Mouse (Mus musculus) frontal cortex, postnatal 25 days (tissue): ENCODE measurements around the gene Relb.

Experiments
- DNase-seq, 2 experiments: peaks; one replicate each; pipeline ENCODE4 v3.0.0; 2022; ENCODE audit warnings: low spot score in 2 of 2

Gene Relb

DNA sequence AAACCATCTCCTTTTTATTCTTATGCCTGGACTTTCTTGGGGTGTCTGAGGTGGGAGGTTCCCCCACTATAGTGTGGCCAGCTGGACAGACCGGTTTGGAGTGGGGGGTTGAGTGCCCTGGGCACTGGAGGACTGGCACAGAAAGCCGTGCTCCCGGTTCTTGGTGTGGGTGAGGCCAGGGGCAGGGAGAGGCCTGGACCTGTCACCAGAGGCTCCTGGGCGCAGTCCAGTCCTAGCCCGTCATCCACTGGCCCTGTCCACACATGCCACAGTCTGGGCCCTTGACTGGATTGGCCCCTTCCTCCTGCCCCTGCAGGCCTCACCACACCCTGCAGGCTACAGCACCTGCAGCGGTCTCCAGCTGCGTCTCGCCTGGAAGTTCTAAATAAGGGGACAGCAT, 48.6 kb downstream of the Relb start:
- DNase-seq: no peak

DNA sequence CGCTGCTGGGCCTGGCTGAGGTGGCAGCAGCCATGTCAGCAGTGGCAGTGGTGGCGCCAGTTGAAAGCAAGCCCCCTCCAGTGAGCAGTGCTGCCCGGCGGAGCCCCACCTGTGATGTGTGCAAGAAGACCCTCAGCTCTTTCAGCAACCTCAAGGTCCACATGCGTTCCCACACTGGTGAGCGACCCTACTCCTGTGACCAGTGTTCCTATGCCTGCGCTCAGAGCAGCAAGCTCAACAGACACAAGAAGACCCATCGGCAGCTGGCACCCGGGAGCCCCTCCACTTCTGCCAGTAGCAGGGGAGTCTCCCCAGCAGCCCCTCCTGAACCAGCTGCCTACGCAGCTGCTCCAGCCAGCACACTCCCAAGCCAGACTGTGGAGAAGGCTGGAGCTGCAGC, 49.5 kb downstream of the Relb start:
- no peak for DNase-seq

DNA sequence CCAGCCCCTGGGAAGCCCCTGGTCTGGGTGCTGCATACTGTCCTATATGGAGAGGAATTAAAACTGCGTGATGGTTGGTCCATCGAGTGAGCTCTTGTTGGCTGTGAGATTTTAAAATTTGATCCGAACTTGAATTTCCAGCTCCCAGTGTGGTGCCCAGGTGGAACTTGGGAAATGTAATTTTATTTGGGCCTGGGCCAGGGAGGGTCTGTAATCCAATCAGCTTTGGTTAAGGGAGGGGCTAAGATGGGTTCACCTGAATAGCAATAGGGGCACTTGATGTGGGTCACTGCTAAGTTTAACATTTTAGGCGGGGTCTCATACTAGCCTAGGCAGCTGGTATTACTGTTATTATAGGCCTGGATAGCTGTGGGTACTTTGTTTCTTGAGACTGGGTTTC, 50.8 kb downstream of the Relb start:
- no peak for DNase-seq

DNA sequence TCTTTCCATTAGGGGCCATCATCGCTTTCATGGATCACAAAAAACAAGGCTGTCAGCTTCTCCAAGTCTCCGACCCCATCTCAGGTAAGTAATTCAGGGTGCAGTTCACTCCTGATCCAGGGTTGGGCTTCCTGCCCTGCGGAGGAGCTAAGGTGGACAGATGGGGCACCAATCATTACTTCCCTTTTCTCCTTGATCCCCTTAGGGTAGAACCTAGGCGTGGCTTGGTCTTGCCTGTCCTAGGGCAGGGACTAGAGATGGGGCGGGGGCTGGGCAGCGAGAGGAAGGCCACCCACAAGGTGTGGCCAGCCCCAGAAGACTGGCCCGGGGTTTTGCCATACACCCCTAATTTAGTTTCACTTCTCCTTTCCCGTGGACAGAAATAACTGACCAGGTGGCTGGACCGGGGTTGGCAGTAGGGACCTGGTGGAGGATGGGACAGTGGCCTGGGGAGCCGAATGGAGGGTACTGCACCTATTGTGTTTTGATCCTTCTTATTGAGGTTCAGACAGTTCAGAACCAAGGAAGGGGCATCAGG, 51.3 kb downstream of the Relb start:
- DNase-seq: no peak

DNA sequence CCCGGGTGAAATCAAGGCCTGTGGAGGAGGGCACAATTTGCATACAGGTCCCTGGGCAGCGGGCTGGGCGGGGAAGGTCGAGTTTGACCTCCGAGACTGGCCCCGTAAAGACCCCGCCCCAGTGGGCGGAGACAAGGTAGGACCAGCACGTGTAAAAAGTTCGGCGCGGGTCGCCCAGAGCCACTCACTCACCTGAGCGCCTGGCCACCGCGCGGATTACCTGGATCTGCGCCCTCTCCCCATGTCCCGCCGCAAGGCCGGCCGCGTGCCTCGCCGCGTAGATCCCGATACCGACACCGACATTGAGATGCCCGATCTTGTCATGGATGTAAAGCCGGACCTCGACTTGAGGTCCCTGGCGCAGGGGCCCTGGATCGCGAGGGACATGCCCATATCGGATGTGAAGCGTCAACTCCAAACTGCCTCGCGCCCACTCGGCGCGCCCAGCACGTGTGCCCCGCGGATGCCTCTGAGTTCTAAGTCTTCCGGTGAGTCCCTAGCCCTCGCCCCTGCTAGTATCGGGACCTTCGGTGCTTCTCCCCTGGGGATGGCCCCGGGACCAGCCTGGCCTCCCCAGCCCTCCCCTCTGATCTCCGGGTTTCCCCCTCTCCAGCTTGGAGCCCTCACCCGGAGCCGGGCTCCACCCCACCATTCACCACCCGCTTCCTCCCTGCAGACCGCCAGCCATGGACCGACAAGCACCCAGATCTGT, 51.9 kb downstream of the Relb start, which contains the start of the genes Zfp296 and Gemin7:
Gene Zfp296 (plus strand): TSS at position 147 of the 712 bp plus-strand sequence.
Gene Gemin7 (minus strand): TSS at position 455 of the 712 bp plus-strand sequence.
- no peak for DNase-seq

DNA sequence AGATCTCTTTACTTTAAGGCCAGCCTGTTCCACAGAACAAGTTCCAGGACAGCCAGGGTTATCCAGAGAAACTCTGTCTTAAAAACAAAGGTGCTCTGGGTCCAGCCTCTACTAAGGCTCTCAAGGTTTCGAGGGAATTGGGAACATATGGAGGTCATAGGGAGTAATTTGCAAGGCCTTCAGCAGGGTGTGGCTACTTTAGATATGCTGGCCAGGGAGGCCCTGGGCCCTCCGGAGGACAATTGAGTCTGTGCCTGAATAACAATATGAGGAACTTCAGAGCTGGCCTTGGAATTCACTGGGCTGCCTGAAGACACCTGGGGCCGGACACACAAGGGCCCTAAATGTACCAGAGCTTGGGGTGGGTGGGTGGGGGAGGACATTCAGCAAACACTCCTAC, 53.7 kb downstream of the Relb start:
- DNase-seq: no peak

DNA sequence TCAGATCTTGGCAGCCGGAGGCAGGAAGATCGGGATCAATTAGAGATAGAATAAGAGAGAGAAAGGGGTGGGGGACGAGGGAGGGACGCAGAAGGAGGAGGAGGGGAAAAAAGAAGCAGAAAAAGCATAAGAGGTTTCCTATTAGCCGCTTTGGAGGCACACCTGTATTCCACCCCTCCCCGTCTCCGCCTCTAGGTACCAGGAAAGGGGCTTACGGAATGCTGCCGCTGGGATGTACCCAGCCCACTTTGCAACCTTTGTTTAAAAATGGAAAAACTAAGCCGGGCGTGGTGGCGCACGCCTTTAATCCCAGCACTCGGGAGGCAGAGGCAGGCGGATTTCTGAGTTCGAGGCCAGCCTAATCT, 55.5 kb downstream of the Relb start:
- DNase-seq: no peak

DNA sequence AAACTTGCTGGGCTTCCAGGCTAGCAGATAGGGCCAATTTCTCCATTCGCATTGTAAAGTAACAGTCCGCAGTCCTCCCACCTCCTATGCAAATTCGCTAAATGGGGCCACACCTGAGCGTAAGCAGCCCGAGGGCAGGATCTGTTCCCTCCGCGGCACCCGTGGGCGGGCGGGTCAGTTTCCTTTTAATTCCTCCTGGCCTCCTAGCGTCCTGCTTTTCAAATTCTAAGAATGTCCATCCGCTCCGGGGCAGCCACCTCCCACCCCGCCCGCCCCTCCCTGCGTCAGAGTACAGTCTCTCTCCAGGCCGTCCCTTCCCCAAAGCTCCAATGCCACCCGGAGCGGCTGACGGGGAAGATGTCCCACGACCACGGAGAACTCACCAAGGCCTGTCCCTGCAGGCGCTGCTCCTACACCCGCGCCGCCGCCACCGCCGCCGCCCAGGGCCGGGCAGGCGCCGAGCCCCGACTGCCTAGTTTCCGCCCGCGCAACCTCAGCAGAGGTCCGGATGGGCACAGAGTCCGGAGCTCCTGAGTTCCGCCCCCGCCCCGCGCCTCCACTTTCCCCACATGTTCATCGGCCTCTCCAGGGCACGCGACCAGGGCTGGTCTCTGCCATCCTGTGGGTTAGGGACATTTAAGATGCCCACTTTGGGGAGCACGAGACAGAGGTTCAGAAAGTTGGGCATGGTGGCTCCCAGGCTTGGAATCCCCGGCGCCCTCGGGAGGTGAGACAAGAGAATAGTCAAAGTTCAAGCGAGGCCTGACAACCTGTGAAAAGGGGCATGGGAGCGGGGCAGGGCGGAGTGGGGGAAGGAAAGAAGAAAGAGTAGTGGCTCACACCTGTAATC, 56.1 kb downstream of the Relb start:
- peak; percentile 54 to 60 for DNase-seq

DNA sequence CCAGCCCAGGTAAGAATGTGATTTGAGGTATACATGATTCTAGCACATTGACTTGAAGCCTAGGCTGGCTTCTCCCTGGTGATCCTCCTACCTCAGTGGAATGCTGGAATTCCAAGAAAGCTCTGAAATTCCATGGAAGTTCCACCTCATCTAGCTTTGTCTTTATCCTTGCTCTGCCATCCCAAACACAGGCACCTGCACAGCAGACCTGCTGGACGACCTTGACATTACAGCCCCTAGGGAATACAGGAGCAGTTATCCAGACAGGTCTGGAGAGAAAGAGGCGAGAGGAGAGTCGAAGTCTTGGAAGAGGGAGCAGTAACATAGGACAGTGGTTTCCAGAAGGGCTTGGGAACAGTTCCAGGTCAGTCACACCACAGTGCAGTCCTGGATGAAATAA, 59.6 kb downstream of the Relb start:
- DNase-seq: no peak

DNA sequence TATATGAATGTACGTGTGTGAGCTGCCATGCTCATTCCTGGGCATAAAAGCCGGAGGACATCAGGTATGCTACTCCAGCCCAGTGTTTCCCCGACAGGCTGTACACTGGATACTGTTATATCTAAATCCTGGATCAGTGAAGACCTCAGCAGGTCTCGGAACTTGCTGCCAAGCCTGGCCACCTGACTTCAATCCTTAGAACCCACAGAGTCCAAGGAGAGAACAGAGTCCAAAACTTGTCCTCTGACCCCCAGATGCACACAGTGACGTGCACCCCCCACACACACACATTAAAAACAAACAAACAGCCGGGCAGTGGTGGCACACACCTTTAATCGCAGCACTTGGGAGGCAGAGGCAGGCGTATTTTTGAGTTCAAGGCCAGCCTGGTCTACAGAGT, 61.8 kb downstream of the Relb start:
- DNase-seq: no peak

DNA sequence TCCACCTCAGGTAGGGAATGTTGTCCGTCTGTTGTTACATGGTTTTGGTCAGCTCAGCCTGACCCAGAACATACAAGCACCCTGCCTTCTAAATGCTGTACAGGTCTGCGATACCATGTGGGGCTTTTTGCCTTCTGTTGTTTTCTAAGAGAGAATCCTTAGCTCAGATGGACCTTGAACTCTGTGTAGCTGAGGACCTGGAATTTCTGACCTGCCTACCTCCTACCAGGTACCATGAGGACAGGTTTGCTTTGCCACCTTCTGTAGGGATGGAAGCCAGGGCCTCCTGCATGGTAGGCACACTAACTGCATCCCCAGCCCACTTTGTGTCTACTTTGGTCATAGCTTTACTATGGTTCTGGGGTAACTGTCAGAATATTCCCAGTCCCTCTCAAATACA, 63.4 kb downstream of the Relb start:
- no peak for DNase-seq

DNA sequence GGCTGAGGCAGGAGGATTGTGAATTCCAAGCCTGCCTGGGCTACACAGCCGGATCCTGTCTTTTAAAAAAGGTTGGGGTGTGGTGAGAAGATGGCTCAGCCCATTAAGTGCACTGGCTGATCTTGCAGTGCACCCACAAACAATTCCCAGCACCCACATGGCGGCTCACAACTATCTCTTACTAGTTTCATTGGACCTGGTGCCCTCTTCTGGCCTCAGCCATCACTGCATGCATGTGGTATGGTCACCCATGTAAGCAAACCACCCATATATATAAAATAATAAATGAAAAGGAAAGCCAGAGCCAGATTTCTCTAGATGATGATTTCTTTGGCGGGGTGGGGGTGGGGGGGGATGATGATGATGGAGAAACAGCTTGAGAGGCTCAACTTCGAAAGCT, 64.8 kb downstream of the Relb start:
- no peak for DNase-seq

DNA sequence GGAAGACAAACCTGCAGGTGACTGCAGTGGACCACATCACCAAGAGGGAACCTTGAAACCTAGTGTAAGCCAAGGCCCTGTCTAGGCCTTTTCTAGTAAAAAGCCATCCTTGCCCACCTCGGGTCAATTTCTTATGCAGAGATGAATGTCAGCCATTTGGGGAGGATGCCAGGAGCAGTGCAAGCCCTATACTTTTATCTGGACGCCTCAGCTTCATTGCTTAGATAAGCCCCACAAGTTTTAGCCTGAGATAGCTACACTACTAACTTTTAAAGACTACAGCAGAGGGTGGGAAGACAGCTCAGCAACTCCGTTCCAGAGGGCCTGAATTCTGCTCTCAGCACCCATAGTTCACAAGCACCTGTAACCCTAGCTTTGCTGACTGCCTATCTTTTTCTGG, 65.4 kb downstream of the Relb start:
- no peak for DNase-seq

DNA sequence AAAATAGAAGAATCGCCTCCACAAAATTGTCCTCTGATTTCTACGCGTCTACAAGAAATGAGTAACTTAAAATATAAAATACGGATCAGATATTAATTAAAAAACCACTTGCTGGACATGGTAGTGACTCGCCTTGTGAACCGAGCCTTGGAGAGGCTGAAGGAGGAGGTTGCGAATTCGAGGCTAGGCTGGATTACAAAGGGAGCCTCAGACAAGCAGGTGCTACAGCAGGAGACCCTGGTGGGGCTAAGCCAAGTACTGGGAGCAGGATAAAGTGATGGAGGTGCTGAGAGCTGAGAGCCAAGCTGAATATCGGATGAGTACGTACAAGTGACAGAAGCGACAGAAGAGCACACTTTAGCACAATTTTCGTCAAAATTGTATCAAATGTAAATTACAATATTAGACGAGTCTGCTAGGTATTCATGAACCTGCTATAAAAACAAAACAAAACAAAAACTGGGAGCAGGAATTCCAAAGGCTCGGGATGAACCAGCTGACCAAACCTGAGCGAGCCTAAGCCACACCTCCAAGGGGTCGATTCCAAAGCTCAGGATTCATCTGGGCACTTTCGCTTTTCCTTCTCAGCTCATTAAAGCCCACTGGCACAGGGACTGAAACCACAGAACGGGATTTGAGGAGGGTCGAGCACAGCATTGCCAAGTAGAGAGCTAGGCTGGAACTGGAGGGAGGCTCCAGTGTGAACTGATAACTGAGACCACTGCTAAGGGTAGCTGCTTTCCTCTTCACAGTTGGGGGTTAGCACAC, 66.4 kb downstream of the Relb start, which contains the start of gene Ppp1r37:
Gene Ppp1r37 (minus strand): TSS at position 434 of the 768 bp plus-strand sequence.
- DNase-seq: no peak

DNA sequence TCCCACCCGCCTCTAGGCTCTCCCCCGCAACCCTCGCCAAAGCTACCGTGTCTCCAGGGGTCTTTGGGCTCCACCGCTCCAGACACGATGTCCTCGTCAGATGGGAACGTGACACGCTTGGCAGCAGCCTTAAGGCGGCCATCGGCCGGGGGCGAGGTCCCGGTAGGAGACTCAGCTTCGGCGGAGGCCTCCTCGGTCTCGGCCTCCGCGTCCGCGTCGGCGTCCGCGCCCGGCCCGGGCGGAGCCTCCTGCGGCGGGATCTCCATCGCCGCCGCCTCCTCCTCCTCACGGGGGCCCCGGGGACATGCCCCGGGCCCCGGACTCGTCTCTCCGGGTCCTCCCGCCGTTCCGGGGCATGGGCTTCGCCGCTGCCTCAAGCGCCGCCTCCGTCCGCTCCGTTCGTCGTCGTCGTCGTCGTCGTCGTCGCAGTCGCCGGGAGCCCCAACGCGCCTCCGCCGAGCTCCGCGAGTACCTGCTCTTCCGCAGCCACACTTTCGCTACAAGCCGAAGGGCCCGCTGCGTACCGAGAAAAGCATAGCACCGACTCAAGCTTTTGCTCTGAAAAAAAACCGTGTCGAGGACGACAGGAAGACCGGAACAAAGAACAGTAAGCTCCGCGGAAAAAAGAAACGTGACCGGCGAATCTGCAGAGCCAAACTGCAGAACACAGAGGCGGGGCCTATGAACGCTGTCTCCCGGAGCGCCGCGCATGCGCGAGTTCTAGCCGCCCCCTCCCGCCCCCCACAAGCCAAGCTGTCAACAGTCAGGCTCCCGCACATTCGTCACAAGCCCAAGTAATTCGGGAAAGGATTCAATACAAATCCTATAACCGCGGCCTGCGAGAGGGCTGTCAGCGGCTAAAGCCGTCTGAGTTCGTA, 67.2 kb downstream of the Relb start:
- peak; percentile 81 to 84 for DNase-seq

DNA sequence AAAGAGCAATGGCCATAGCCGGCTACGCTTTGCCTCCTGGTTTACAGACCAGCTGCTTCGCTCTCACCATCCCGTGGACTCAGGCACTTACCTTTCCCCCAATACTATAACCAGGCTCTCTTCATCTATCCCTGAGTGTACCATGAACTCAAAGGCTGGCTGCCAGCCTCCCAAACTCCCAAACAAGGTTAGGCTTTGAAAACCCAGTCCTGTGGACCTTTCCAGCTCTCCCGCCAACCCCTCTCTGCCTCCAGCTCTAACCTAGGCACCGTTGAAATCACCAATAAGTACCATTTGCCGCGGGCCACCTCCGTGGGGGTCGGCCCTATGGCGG, 67.8 kb downstream of the Relb start:
- DNase-seq: no peak

DNA sequence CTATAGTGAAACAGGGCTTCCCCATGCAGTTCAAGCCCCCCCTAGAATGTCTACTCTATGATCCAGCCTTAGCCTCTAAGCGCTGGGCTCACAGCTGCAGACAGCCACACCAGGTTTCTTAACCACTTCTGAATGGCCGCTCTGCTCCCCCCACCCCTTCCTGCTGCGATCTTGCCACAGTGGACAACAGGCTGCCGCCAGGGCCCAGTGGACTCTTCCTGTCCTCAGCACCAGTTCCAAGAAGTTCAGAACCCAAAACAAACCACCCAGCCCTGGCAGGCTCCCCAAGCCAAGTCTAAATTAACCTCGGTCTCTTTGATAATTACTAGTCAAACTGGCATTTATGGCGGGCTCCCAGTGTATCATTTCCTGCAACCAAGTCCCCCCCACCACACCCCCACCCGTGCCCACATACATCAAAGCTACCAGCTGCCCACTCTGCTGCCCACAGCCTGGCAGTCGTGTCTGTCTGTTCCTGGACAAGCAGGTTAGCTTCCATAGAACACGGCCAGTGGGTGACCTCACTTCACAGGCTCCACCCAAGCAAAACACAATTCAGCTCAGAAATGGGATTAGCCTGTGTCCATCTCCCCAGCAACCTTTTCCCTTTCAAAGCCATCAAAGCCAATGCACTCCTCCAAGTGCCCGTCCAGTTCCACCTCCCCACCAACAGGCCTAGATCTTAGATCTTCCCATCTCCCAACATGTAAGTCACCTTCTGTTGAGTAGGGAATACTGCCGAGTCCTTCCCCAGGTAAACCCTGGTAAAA, 68.6 kb downstream of the Relb start:
- DNase-seq: no peak

DNA sequence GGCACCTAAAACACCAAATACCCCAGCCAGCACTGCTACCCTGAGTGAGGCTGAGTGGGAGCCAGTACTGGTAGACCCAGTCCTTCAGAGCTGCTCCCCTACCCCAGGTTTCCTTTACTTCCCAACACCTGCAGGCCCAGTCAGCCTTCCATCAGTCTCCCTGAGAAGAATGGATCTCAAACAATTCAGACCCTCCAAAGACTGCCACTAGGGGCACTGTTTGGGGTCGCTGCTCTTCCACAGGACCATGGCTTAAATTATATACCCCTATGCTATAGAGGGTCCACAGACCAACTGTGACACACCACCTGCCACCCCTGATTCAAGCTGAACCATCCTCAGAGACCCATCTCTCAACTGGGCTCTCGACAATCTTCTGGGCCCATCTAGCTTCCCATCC, 70.3 kb downstream of the Relb start:
- no peak for DNase-seq

DNA sequence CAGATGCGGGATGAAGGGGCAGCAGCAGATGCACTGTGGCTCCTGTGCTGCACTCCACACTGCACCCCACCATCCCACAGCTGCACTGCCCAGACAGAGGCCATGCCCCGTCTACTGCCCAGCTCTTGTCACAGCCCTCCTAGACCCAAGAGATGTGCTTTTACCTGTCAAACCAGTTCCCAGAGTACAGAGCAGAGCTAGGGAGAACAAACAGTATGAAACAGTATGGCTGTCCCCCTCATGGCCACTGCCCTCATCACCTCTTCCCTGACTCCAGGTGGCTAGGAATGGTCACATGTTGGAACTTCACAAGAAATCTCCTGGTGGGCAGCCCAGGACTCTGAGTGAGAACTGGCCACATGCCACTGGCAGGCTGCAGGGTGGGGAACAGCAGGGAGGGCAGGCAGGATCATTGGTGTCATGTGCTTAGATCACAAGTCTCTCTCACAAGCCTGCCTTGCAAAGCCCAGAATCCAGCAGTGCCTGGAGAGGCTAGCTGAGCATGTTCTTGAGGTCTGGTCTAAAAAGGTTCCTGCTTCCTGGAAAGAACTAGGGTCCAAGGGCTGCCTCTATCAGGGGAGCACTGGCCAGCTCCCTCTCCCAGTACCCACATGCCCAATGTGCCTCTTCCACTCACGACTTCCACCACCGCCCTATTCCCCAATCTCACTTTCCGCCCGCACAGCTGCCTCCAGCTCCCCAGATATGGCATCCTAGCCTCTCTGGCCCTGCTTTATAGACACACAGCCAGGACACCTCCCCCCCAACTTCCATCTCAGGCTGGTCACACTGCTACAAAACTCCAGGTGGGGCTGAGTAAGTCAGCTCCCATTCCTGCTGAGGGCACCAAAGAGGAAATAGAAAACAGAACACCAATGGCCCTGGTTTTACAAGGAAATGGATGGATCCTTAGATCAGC, 71.0 kb downstream of the Relb start:
- no peak for DNase-seq
